Mouse (Mus musculus): ENCODE data around the gene Tmem30b. TPM values are rescaled to one million over a fixed set of nuclear protein-coding genes. Genes with fewer than 3 reads are reported as not detected.
"Not testable (repeated sequence)": the region's sequence is repeated elsewhere in the genome, so short reads cannot be mapped to it uniquely, and the experiment has no call there.

Gene Tmem30b
- polyA plus RNA-seq, 1 experiment from 2014 or later = 0.49 TPM

DNA sequence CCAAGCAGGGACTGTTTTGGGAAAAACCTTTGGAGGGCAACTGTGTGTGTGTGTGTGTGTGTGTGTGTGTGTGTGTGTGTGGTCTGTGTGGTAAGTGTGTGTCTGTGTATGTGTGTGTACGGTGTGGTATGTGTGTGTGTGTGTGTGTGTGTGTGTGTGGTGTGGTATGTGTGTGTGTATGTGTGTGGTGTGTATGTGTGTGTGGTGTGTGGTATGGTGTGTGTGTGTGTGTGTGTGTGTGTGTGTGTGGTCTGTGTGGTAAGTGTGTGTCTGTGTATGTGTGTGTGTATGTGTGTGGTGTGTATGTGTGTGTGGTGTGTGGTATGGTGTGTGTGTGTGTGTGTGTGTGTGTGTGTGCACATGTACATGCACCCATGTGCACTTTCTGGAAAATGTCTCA, 18.1 kb downstream of the Tmem30b start:
- H3K27me3 ChIP-seq (replicated peaks); ATAC-seq (replicated peaks); H3K4me1 ChIP-seq; H3K27ac ChIP-seq; H3K4me3 ChIP-seq; H3K9me3 ChIP-seq; H3K4me2 ChIP-seq; H3K36me3 ChIP-seq (replicated peaks); H3K9ac ChIP-seq: not testable (repeated sequence)
- WGBS = 100% methylated on average over 1 of the region's 1 CpGs

DNA sequence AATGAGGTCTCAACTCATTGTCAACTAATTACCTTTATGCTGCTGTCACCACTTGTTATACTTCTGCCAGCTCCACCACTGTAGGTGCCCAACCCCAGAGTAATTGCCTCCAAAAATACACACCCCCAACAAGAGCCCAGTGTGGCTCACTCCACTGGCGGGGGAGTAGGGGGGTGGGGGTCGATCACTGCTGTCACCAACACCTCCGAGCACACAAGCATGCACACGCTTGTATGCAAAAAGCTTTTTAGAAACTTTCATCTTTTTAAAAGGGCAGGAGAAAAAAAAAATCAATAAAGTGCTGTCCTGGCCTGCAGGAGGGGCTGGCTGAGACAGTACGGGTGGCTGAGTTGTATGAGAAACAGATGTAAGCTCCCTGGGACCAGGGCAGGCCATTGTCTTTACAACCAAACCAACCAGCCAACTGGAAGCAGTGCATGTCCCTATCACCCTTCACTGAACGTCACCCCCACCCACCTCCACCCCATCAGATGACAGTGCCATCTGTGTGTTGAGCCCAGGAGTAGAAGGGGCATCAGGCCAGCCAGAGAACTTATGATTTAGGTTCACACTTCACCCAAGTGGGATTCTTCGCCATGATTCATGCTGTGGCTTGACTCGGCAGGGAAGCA, 20.8 kb downstream of the Tmem30b start:
- H3K9me3 ChIP-seq = no peaks in the 10 kb centered on the region
- H3K4me1 ChIP-seq = no peaks in the 10 kb centered on the region
- no peak overlapping the region for H3K4me3 ChIP-seq
- H3K4me2 ChIP-seq = no peak overlapping the region
- H3K36me3 ChIP-seq (replicated peaks) = no peaks in the 10 kb centered on the region
- no peak overlapping the region for H3K27ac ChIP-seq
- no peak for ATAC-seq (replicated peaks)
- 70% methylated on average over 8 of the region's 8 CpGs for WGBS
- no peaks in the 10 kb centered on the region for H3K27me3 ChIP-seq (replicated peaks)
- H3K9ac ChIP-seq = no peak overlapping the region

DNA sequence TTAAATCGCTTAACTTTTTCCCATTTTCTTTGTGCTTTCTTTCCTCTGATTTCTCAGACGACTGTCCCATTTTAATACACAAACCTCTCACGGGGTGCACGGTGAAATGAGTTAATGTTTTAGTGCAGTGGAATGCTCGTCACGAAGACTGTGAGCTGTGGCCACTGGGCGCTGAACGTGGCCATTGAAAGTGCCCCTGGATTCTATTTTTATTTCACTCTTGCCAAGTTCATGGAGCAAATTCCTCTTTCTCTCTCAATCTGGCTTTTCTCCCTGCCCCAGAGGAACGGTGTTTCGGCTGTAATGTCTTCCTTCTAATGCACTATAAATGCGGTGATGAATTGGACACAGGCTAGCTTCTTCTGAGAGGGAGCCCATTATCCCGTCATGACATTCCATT, 23.1 kb downstream of the Tmem30b start:
- no peak overlapping the region for H3K9ac ChIP-seq
- H3K36me3 ChIP-seq (replicated peaks) = no peaks in the 10 kb centered on the region
- H3K27me3 ChIP-seq (replicated peaks) = no peaks in the 10 kb centered on the region; the same call in 1 of the 2 replicates
- no peaks in the 10 kb centered on the region for H3K9me3 ChIP-seq
- no peaks in the 10 kb centered on the region for H3K4me1 ChIP-seq
- no peak overlapping the region for H3K27ac ChIP-seq
- 86% methylated on average over 12 of the region's 12 CpGs for whole genome bisulfite sequencing
- no peak overlapping the region for H3K4me2 ChIP-seq
- ATAC-seq (replicated peaks) = no peak
- H3K4me3 ChIP-seq = no peak overlapping the region

DNA sequence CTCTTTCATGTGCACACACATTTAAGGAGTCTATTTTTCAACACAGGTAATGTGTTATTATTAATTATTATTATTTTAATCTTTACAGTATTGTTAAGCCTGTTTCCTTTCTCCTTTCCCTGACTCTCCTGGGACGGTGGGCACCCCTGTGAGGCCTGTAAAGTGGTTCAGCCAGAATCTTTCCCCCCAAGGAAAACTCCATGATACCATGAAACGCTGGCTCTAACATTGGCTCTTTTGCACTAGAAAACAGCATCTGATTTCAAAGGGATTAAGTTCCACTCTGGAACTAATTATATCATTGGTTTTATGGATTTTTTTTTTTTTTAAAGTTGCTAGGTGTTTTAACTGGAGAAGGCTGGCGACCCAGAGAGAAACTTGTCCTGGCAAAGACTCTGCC, 24.2 kb downstream of the Tmem30b start:
- H3K4me1 ChIP-seq = no peaks in the 10 kb centered on the region
- H3K4me3 ChIP-seq = no peak overlapping the region
- no peak for ATAC-seq (replicated peaks)
- H3K9ac ChIP-seq = no peak overlapping the region
- WGBS = 40% methylated on average over 3 of the region's 3 CpGs
- H3K27me3 ChIP-seq (replicated peaks) = no peaks in the 10 kb centered on the region; the same call in 1 of the 2 replicates
- H3K4me2 ChIP-seq = no peak overlapping the region
- H3K36me3 ChIP-seq (replicated peaks) = no peaks in the 10 kb centered on the region
- H3K27ac ChIP-seq = no peak overlapping the region
- no peaks in the 10 kb centered on the region for H3K9me3 ChIP-seq

DNA sequence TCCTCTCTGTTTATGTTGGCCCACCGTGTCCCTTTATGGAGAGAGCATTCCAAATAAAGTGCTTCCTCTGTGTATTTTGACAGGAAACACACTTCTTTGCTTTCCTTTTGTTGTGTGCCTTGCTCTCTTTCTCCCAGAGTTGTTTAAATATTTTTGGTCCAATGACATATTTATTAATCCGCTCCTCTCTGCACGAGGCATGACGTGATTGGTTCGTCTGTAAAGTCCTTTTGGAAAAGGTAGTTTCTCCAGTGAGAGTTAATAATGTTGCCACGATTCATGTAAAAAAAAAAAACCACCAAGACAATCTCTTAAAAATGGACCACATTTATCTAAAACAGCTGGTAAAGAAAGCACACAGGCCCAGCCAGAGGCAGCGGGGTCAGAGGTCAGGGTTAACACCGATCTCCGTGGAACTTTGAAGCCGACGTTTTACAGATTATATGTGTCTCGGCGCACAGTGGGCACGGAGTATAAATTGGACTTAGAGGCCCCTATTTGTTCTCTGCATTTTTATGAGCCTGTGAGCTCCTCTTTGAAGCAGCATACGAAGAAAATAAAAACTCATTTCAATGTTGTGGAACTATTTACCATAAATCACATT, 24.9 kb downstream of the Tmem30b start:
- Histone ChIP-seq H3K4me3 (no peak overlapping the region), H3K36me3 (replicated peaks) (no peaks in the 10 kb centered on the region), H3K9ac (no peak overlapping the region), H3K27me3 (replicated peaks) (no peaks in the 10 kb centered on the region; the same call in 1 of the 2 replicates), H3K4me2 (no peak overlapping the region), H3K27ac (no peak overlapping the region), H3K4me1 (no peaks in the 10 kb centered on the region), H3K9me3 (no peaks in the 10 kb centered on the region)
- no peak for ATAC-seq (replicated peaks)
- 51% methylated on average over 15 of the region's 15 CpGs for WGBS

DNA sequence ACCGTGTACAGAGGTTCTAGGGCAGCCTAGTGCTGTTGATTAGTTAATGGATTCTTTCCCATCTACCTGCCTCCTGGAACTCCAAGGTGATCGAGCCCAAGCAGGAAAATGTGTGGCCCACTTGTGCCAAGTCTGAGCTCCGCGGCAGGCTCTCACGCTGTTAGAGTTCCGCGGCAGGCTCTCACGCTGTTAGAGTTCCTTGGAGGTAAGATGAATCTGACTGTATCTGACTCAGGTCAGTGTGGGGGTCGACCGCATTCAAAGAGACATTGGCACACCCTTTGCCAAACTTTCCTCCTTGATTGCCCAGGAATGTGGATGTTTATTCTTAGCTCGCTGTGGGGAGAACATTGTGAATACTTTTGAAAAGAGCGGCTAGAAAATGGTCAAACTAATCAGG, 28.4 kb downstream of the Tmem30b start:
- H3K9me3 ChIP-seq = no peaks in the 10 kb centered on the region
- no peak overlapping the region for H3K27ac ChIP-seq
- WGBS = 74% methylated on average over 12 of the region's 12 CpGs
- H3K4me3 ChIP-seq = no peak overlapping the region
- H3K27me3 ChIP-seq (replicated peaks) = no peaks in the 10 kb centered on the region; the same call in 1 of the 2 replicates
- H3K4me2 ChIP-seq = no peak overlapping the region
- ATAC-seq (replicated peaks) = no peak
- H3K9ac ChIP-seq = no peak overlapping the region
- H3K36me3 ChIP-seq (replicated peaks) = no peaks in the 10 kb centered on the region
- H3K4me1 ChIP-seq = no peaks in the 10 kb centered on the region

DNA sequence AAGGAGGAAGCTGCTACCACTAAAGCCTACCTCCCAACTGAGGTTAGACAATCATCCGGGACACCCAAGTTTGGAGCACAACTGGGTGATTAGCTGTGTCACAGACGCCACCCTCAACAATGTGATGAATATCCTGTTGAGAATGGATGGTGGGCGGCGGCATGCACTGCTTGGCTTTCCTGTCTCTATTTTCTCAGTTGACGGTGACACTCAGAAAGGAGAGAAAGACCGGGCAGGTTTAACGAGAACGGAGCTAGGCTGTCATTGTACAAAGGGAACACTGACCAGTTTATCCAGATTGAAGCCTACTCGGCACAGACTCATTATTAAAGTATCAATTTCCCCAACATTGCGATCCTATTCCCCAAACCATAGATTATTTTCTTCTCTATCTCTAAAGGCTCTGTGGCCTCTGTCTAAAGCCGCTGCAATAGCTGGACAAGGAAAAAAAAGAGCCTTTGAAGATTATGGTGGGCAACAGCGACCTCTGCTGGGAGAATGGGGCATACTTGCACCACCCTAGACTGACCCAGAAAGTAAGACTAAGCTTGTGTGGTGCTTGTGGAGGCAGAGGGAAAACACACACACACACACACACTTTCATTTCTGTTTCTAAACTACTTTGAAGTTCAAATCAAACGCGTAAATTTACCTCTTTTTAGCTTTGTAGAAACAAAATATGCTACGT, 29.0 kb downstream of the Tmem30b start:
- Histone ChIP-seq H3K4me1 (no peaks in the 10 kb centered on the region), H3K9ac (no peak overlapping the region), H3K9me3 (no peaks in the 10 kb centered on the region), H3K4me3 (no peak overlapping the region), H3K4me2 (peak overlapping the region; percentile 25), H3K27me3 (replicated peaks) (no peaks in the 10 kb centered on the region; the same call in 1 of the 2 replicates), H3K36me3 (replicated peaks) (no peaks in the 10 kb centered on the region), H3K27ac (no peak overlapping the region)
- 41% methylated on average over 15 of the region's 15 CpGs for WGBS
- ATAC-seq (replicated peaks) = peak; percentile 83

DNA sequence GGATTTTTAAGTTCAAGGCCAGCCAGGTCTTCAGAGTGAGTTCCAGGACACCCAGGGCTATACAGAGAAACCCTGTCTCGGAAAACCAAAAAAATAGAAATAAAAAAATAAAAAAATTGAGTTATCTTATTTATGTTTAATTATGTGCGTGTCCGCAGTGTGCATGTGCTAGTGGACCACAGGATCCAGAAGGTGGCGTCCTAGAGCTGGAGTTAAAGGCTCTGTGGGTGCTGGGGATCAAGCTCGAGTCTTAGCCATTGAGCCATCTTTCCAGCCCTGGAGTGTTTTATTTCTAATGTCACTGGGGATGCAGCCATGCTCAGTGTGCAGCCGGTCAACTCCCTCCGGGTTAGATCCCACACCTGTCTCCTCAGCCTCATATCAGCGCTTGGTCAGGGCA, 29.7 kb downstream of the Tmem30b start:
- no peak for ATAC-seq (replicated peaks)
- Histone ChIP-seq H3K9ac (no peak overlapping the region), H3K4me3 (no peak overlapping the region), H3K27me3 (replicated peaks) (no peaks in the 10 kb centered on the region; the same call in 1 of the 2 replicates), H3K9me3 (no peaks in the 10 kb centered on the region), H3K36me3 (replicated peaks) (no peaks in the 10 kb centered on the region), H3K4me2 (no peak overlapping the region), H3K27ac (no peak overlapping the region), H3K4me1 (no peaks in the 10 kb centered on the region)
- 89% methylated on average over 8 of the region's 8 CpGs for WGBS

DNA sequence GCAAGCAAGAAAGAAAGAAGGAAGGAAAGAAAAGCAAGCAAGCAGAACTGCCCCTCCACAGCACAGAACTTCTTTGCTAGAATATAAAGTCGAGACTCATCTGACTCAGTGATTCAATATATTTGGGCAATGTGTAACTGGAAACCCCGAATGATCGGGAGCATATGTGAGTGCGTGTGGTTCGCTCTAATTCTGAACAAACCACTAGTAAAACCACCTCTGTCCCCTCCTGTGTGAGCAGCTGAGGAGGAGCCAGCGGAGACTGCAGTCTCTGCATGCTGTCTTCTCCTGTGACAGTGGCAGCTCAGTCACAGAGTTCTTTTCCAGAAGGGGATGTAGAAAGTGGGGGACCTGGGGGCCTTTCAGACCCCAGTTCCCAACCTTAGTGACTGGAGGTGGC, 31.5 kb downstream of the Tmem30b start:
- Histone ChIP-seq H3K9me3 (no peaks in the 10 kb centered on the region), H3K27me3 (replicated peaks) (no peaks in the 10 kb centered on the region), H3K4me1 (no peaks in the 10 kb centered on the region), H3K4me3 (no peak overlapping the region), H3K27ac (no peak overlapping the region), H3K36me3 (replicated peaks) (no peaks in the 10 kb centered on the region), H3K4me2 (no peak overlapping the region), H3K9ac (no peak overlapping the region)
- WGBS = 79% methylated on average over 6 of the region's 6 CpGs
- no peak for ATAC-seq (replicated peaks)

DNA sequence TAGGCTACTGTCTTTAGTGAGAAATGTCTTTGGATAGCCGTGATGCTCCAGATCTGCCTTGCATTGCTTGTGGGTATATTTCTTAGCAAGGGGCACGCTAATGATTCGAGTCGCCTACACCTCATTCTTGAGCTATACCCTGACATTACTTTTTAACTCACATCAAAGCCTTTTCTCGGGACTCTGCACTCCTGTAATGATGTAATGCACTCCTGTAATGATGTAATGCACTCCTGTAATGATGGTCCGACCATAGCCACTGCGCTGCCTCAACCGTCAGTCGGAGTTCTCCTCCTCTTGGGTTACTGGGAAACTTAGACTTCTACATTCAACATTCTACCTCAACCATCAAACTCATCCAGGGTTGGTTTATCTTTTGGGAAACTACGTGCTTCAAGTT, 32.2 kb downstream of the Tmem30b start:
- no peaks in the 10 kb centered on the region for H3K4me1 ChIP-seq
- no peaks in the 10 kb centered on the region for H3K27me3 ChIP-seq (replicated peaks)
- WGBS = 91% methylated on average over 10 of the region's 10 CpGs
- H3K9ac ChIP-seq = no peak overlapping the region
- H3K9me3 ChIP-seq = no peaks in the 10 kb centered on the region
- no peak overlapping the region for H3K27ac ChIP-seq
- no peak for ATAC-seq (replicated peaks)
- no peak overlapping the region for H3K4me3 ChIP-seq
- H3K4me2 ChIP-seq = no peak overlapping the region
- no peaks in the 10 kb centered on the region for H3K36me3 ChIP-seq (replicated peaks)

DNA sequence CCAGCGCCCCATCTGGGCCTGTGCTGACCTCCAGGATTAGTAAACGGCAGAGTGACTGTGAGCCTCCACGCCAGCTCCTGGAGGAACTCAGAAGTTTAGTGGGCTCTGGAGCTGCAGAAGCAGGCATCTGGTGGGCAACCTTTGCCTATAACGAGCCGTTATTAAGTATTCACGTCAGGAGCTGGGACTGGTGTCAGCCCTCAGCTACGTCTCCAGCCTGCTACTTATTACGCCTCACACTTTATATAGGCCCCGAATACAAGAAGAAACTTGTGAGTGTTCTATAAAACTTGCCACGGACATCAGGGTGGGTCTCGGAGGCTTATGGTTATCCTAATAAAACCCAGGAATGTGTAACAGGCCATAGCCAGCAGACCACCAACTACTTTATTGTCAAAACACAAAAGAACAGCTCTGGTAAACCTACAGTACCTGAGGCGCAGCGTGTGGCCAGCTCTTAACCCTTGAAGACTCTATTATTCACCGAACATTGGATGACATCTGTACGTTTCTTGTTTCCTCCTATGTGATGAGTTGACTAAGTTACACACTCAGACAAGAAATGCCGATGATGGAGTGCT, 34.6 kb downstream of the Tmem30b start:
- H3K9ac ChIP-seq = no peak overlapping the region
- no peaks in the 10 kb centered on the region for H3K4me1 ChIP-seq
- no peaks in the 10 kb centered on the region for H3K27me3 ChIP-seq (replicated peaks)
- H3K9me3 ChIP-seq = no peaks in the 10 kb centered on the region
- H3K36me3 ChIP-seq (replicated peaks) = no peaks in the 10 kb centered on the region
- no peak for ATAC-seq (replicated peaks)
- no peak overlapping the region for H3K27ac ChIP-seq
- H3K4me2 ChIP-seq = no peak overlapping the region
- no peak overlapping the region for H3K4me3 ChIP-seq
- WGBS = 72% methylated on average over 16 of the region's 16 CpGs

DNA sequence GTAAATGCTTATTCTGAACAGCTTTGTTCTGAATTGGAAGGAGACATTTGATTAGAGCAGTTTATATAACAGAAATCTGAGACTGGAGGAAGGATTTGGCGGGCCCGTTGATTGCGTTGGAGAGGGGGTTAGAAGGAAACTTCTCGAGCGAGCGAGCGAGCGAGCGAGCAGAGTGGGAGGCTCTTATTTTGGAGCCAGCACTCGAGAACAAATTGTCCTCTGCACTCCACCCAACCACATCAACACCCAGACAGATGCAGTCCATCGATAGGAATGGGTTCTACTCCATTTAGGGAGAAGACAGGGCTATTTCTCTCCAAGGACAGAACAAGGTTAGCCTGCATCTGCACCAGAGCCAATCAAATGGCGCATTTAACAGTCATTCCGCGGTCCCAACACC, 39.1 kb downstream of the Tmem30b start:
- H3K27me3 ChIP-seq (replicated peaks) = no peaks in the 10 kb centered on the region
- H3K4me3 ChIP-seq = no peak overlapping the region
- H3K27ac ChIP-seq = no peak overlapping the region
- H3K36me3 ChIP-seq (replicated peaks) = no peaks in the 10 kb centered on the region
- H3K4me1 ChIP-seq = no peaks in the 10 kb centered on the region
- 84% methylated on average over 14 of the region's 14 CpGs for WGBS
- no peak overlapping the region for H3K9ac ChIP-seq
- no peaks in the 10 kb centered on the region for H3K9me3 ChIP-seq
- H3K4me2 ChIP-seq = no peak overlapping the region
- no peak for ATAC-seq (replicated peaks)
